Mouse (Mus musculus) lung, postnatal 0 days (tissue): ENCODE data around the gene Olfr1392.

Experiments used
- CTCF ChIP-seq: IDR thresholded peaks from 2 replicates; pipeline ENCODE4 v1.5.1; 2016; ENCODE audit warnings: antibody characterized with exemption, mild to moderate bottlenecking
- EP300 ChIP-seq: IDR thresholded peaks from 2 replicates; pipeline ENCODE4 v1.6.1; 2016; ENCODE audit warnings: antibody characterized with exemption, mild to moderate bottlenecking, control low read depth

GRCm38 (mm10) chr11:49240874-49241273, 44.2 kb upstream of the Olfr1392 start:
- no peak for TF ChIP-seq CTCF
- no peak for TF ChIP-seq EP300
